Mouse (Mus musculus): ENCODE results near the gene Nup153.

Gene Nup153

GRCm38 (mm10) chr13:46727837-46728268, at the start of gene Nup153:
Nup153 (minus strand) TSS chr13:46727940.
- peak; percentile 100 for DNase-seq

GRCm38 (mm10) chr13:46777461-46777860, 49.7 kb upstream of the Nup153 start:
- no peak for DNase-seq

GRCm38 (mm10) chr13:46776636-46777305, 49.0 kb upstream of the Nup153 start:
- DNase-seq: no peak

GRCm38 (mm10) chr13:46774998-46775397, 47.3 kb upstream of the Nup153 start:
- DNase-seq: no peak

- no peak for DNase-seq
Observed at GRCm38 (mm10) chr13:46772581-46772980, 44.8 kb upstream of the Nup153 start.

DNA sequence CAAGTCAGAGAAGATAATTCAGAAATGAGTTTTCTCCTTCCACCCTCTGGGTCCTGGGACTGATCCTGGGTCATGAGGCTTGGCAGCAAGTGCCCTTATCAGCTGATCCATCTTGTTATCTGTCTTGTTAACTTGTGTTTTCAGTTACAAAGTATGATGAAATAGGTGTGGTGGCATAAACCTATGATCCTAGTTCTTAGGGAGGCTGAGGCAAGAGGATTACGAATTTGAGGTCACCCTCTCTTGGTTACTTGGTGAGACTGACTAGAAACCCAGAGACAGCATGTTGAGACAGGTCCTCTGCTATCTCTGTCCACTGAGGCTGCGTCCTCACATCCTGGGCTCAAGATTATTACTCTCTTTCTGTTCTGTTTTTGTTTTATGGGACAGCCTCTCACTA, 37.6 kb upstream of the Nup153 start:
- no peak for DNase-seq

DNA sequence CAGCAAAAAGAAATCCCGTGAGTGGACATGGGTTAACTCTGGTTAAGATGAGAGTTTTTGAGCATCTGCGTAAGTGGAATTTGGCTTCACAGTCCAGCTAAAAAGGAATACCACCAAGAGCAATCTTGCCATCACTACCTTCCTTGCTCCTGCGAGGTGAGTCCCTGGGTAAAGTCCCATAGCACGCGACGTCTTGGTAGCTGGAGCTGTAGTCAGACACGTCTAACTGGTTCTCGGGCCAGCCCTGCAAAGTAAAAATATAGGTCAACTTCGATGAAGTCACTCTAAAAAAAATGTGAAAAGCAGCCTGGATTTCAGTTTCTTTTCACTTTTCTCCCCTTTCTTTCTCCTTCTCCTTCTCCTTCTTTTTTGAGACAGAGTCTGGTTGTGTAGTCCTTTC, 35.5 kb upstream of the Nup153 start:
- DNase-seq: no peak

GRCm38 (mm10) chr13:46760921-46761320, 33.2 kb upstream of the Nup153 start:
- DNase-seq: no peak

GRCm38 (mm10) chr13:46759281-46759809, 31.6 kb upstream of the Nup153 start:
- DNase-seq: no peak

- no peak for DNase-seq
Observed at GRCm38 (mm10) chr13:46758627-46759026, 30.9 kb upstream of the Nup153 start.

- DNase-seq: no peak
Observed at GRCm38 (mm10) chr13:46757946-46758345, 30.2 kb upstream of the Nup153 start.

GRCm38 (mm10) chr13:46753294-46753693, 25.6 kb upstream of the Nup153 start:
- no peak for DNase-seq

DNA sequence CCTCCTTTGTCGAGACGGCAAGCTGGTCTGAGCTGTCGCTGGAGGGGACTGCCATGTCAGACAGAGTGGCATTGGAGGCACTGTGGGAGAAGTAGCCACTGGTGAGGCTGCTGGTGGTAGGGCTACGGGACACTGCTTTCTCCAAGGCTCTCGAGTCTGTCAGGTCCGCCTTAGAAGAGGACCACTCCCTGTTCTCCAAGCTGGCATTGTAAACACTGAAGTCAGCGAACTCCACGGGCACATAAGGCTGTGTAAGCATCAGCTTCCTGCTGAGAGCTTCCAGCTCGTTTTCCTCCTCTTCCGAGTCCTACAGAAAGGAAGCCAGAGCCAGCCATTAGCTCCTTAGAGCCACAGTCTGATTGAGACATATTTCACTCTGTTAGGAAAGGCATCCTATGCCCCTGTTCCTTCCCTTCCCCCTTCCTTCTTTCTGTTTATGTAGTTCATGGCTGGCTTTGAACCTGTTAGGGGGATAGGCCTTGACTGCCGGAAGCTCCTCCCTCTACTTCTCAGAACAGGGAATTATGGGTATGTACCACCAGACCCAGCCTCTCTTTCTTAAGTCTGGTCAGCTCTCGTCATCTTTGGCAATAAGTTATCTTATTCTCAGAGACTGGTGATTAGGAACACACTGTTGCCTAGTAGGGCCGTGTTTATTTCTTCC, 25.0 kb upstream of the Nup153 start:
- DNase-seq: no peak

- DNase-seq: no peak
Observed at GRCm38 (mm10) chr13:46748138-46748873, 20.6 kb upstream of the Nup153 start.

GRCm38 (mm10) chr13:46743821-46744220, 16.1 kb upstream of the Nup153 start:
- no peak for DNase-seq

DNA sequence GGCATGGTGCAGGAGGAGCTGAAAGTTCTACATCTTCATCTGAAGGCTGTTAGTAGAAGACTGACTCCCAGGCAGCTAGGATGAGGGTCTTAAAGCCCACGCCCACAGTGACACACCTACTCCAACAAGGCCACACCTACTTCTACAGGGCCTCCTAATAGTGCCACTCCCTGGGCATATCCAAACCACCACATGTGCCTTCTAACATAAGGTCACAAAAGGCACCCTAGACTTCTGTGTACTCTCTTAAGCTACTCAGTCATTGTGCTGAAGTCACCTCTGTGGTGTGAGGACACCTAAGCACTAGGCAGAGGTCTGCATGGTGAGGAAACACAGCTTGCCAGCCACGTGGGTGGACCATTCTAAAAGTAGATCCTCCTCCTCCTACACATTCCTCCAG, 14.6 kb upstream of the Nup153 start:
- DNase-seq: no peak

GRCm38 (mm10) chr13:46739426-46739825, 11.7 kb upstream of the Nup153 start:
- no peak for DNase-seq

GRCm38 (mm10) chr13:46737482-46737881, 9.7 kb upstream of the Nup153 start:
- no peak for DNase-seq

GRCm38 (mm10) chr13:46736479-46736865, 8.7 kb upstream of the Nup153 start:
- no peak for DNase-seq

GRCm38 (mm10) chr13:46735808-46736478, 8.2 kb upstream of the Nup153 start:
- DNase-seq: peak; percentile 30 to 34

DNA sequence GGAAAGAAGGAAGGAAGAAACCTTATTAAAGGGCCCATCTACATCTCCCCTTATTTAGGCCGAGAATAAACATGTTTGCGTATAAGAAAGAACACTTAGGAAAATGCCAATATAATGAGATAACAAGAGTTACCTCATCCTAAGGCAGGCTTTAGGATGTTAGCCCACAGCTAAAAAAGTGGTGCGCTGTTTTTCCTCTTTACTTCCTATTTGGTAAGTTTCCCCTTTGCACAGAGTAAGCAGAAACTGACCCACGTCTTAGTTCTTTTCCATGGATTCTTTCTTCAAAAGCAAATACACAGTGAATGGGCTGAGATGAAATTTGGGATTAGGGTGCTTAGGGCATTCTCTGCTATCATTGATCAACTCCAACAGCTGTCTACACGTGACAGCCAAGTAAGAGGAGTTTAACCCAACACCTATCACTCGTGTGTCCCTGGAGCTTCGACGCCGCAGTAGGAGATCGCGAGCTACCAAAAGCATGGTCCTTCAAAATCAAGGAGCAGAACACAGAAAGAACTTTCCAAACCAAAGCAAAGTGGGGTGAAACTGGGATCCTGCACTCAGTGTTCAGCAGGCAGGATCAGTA, 7.6 kb upstream of the Nup153 start:
- DNase-seq: no peak

DNA sequence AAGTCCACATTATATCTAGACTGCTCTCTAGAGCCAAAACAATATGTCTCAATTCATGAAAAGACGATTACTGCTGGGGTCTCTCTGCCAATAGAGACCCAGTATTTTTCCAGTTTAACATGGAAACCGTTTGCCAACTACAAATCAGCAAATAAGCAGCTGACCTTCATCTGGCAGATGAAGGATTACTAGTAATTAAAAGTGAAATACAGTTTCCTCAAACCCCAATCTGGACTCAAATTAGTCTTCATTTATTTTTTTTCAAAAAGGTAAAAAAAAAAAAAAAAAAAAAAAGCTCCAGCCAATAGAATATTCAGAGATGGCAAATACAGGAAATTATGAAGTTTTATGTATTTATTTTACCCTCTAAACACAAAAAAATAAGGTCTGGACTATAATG, 2.3 kb upstream of the Nup153 start:
- no peak for DNase-seq

DNA sequence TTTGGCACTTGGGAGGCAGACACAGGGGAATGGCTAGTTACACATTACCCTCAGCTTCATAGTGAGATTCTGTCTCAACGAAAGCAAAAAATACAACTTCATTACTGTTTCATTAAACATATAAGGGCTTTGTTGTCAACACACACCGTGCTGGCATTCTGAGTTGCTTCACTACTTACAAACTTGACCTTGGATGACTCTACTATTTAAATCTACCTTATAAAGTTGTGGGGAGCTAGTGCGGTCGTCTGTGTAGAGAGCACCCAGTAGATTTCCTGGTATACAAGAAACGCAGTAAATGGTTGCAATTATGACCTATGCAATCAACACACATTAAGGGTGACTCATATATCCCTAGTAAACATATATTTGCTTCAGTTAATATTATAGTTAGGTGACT, 671 bp upstream of the Nup153 start:
- no peak for DNase-seq
